Mouse (Mus musculus) adrenal gland (tissue): ENCODE results near the gene Arvcf.

ENCODE experiments used
- microRNA-seq, 2 experiments: library from miRNA; unstranded; fragments of <30 nt; microRNA quantifications; one replicate each; pipeline ENCODE4; 2019

The Arvcf gene

Small RNAs within 50 kb of the gene (microRNA-seq; reads per million reads assigned to microRNA genes)
- 0 reads per million in 2 experiments for gene Gm26219
- gene Mir185, result 960 to 969 reads per million in 2 experiments
